Mouse (Mus musculus): Measurements from ENCODE around the gene Tradd. TPM values are rescaled to one million over a fixed set of nuclear protein-coding genes. Genes with fewer than 3 reads are reported as not detected.

The Tradd gene
- polyA plus RNA-seq, 1 experiment from 2014 or later: 50.6 TPM

DNA sequence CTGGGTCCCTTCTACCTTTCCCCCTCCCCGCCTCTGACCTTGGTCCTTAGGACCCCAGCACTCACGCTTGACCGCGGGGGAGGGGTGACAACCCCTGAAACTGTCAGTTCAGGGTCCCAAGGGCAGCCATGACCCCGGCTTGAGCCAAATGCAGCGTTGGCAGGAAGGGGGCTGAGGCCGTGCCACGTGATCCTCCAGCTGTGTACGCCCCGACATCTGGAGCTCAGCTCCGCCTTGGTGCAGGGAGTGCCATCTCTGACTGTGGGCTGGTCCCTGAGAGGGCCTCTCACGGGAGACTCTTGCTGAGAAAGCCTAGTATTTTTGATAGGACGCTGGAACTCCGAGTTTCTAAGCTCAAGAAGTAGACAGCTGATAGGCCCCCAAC lies 9.5 kb downstream of the Tradd start, which contains the start of gene B3gnt9:
Gene B3gnt9, minus strand, starts transcription at position 188 of the 385 bp plus-strand sequence.
- Histone ChIP-seq H3K9ac (ENCODE audit: low read depth, low read length) (peak within 1 kb of the TSS; percentile 47), H3K4me1 (replicated peaks; ENCODE audit: control insufficient read depth, insufficient read depth, low read length) (peaks cover 12% of the 10 kb centered on the region; the same call in 1 of the 2 replicates), H3K36me3 (ENCODE audit: control insufficient read depth, insufficient read depth) (peaks cover 30% of the 10 kb centered on the region), H3K27me3 (replicated peaks; ENCODE audit: control insufficient read depth, insufficient read depth, low read length) (peaks cover 10% of the 10 kb centered on the region; the same call in 1 of the 2 replicates), H3K9me3 (ENCODE audit: control insufficient read depth) (no peaks in the 10 kb centered on the region), H3K4me3 (ENCODE audit: low read depth, low read length) (peak within 1 kb of the TSS; percentile 64), H3K4me2 (replicated peaks; ENCODE audit: low read depth) (peak within 1 kb of the TSS; percentile 98), H3K27ac (ENCODE audit: low read depth, low read length) (peak within 1 kb of the TSS; percentile 72)
- ATAC-seq: peak; percentile 62
- WGBS: under 1% methylated on average over 14 of the region's 14 CpGs
- TF ChIP-seq CTCF (IDR thresholded peaks at IDR 0.05; ENCODE audit: low read depth): no peak

DNA sequence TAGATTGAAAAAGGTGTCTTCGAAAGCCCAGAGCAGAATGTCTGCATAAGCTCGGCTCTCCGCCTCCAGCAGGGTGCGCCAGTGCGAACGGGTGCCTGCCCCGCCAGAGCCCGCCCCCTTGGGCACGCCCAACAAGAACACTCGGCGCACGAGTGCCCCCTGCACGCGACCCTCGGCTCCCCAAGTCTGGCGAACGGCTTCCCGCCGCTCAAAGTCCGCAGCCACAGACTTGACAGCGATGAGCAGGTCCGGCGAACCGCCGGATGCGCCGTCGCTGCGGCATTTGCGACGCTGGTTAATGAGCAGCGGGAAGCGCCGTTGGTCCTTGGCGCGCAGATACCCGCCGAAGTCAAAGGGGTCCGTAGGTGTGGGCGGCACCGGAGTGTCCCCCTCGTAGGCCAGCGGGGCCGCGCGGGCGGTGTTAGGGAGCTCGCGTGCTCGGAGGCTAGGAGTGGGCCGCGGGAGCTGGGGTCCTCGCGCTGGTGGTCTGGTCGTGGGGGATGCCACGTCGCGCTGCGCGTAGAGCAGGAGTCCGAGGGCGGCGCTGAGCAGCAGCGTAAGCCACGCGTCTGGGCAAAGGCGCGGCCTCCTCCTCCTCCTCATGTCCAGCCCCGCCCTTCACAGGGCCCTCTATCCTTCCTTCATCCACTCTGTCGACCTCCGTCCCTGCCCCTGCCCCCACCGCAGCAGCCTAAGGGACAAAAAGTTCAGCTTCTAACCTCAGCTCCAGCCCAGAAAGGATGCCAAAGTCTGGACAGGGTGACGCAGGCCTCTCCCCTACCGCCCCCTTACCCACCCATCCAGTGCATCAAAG lies 10.1 kb downstream of the Tradd start:
- WGBS: under 1% methylated on average over 74 of the region's 74 CpGs
- Histone ChIP-seq H3K4me1 (replicated peaks; ENCODE audit: control insufficient read depth, insufficient read depth, low read length) (peaks cover 8% of the 10 kb centered on the region; the same call in 1 of the 2 replicates), H3K36me3 (ENCODE audit: control insufficient read depth, insufficient read depth) (peaks cover 36% of the 10 kb centered on the region), H3K27ac (ENCODE audit: low read depth, low read length) (peak overlapping the region; percentile 72), H3K4me2 (replicated peaks; ENCODE audit: low read depth) (peak overlapping the region; percentile 98), H3K4me3 (ENCODE audit: low read depth, low read length) (peak overlapping the region; percentile 64), H3K9ac (ENCODE audit: low read depth, low read length) (peak overlapping the region; percentile 47), H3K27me3 (replicated peaks; ENCODE audit: control insufficient read depth, insufficient read depth, low read length) (peaks cover 10% of the 10 kb centered on the region; the same call in 1 of the 2 replicates), H3K9me3 (ENCODE audit: control insufficient read depth) (no peaks in the 10 kb centered on the region)
- peak; percentile 97 for TF ChIP-seq CTCF (IDR thresholded peaks at IDR 0.05; ENCODE audit: low read depth)
- peak; percentile 76 for ATAC-seq

DNA sequence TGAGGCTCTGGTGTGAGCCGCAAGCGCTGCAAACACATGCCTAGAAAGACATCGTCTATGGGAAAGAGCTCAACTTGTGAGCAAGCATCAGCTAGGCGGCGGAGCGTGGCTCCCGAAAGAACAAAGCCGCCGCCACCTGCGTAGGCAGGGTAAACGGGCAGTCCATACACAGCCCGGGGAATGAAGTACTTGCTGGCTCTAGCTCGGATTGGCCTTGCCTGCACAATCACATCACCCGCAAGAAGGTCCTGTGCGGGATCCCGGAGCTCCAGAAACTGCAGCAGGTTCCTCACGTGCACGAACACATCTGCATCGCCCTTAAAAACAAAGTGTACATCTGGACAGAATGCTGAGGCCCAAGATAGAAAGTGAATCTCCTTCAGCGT lies 10.7 kb downstream of the Tradd start:
- 53% methylated on average over 20 of the region's 20 CpGs for WGBS
- no peak for TF ChIP-seq CTCF (IDR thresholded peaks at IDR 0.05; ENCODE audit: low read depth)
- Histone ChIP-seq H3K9ac (ENCODE audit: low read depth, low read length) (peak overlapping the region; percentile 47; the same call in 1 of the 2 replicates), H3K4me2 (replicated peaks; ENCODE audit: low read depth) (peak overlapping the region; percentile 98), H3K27me3 (replicated peaks; ENCODE audit: control insufficient read depth, insufficient read depth, low read length) (0 out of 2 replicates have a peak, but pooled peaks cover 4% of the 10 kb centered on the region), H3K9me3 (ENCODE audit: control insufficient read depth) (no peaks in the 10 kb centered on the region), H3K4me1 (replicated peaks; ENCODE audit: control insufficient read depth, insufficient read depth, low read length) (peaks cover 3% of the 10 kb centered on the region; the same call in 1 of the 2 replicates), H3K27ac (ENCODE audit: low read depth, low read length) (no peak overlapping the region), H3K36me3 (ENCODE audit: control insufficient read depth, insufficient read depth) (peaks cover 38% of the 10 kb centered on the region), H3K4me3 (ENCODE audit: low read depth, low read length) (peak overlapping the region; percentile 64)
- no peak for ATAC-seq

- Histone ChIP-seq H3K4me2 (replicated peaks; ENCODE audit: low read depth) (no peak overlapping the region; the same call in 1 of the 2 replicates), H3K27ac (ENCODE audit: low read depth, low read length) (no peak overlapping the region), H3K9me3 (ENCODE audit: control insufficient read depth) (no peaks in the 10 kb centered on the region), H3K27me3 (replicated peaks; ENCODE audit: control insufficient read depth, insufficient read depth, low read length) (no peaks in the 10 kb centered on the region), H3K9ac (ENCODE audit: low read depth, low read length) (no peak overlapping the region), H3K36me3 (ENCODE audit: control insufficient read depth, insufficient read depth) (peaks cover 45% of the 10 kb centered on the region), H3K4me3 (ENCODE audit: low read depth, low read length) (no peak overlapping the region), H3K4me1 (replicated peaks; ENCODE audit: control insufficient read depth, insufficient read depth, low read length) (peaks cover 3% of the 10 kb centered on the region; the same call in 1 of the 2 replicates)
- ATAC-seq: no peak
- TF ChIP-seq CTCF (IDR thresholded peaks at IDR 0.05; ENCODE audit: low read depth): no peak
- WGBS: 60% methylated on average over 10 of the region's 10 CpGs
Observed at GRCm38 (mm10) chr8:105252680-105253537, 11.5 kb downstream of the Tradd start.

DNA sequence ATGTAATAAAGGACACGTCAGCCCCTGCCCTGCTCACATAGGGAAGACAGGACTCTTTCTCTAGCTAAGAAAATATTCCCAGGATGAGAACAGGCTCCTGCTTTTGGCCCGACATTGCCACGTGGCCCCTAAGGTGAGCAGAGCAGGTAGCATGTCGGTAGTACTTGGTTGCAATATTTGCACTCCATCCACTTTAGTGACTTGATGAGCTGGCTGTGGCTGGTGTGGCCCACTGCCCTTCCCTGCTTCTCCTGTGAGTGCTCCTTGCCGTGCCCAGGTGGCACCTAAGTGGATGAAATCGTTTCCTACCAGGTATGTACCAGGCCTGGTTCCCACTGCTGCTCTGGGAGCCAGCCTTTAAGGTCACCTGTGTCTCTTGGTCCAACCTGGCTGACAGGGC lies 12.5 kb downstream of the Tradd start:
- H3K4me2 ChIP-seq (replicated peaks; ENCODE audit: low read depth): no peak overlapping the region
- no peaks in the 10 kb centered on the region for H3K9me3 ChIP-seq (ENCODE audit: control insufficient read depth)
- ATAC-seq: no peak
- H3K36me3 ChIP-seq (ENCODE audit: control insufficient read depth, insufficient read depth): peaks cover 54% of the 10 kb centered on the region
- H3K9ac ChIP-seq (ENCODE audit: low read depth, low read length): no peak overlapping the region
- H3K27me3 ChIP-seq (replicated peaks; ENCODE audit: control insufficient read depth, insufficient read depth, low read length): no peaks in the 10 kb centered on the region
- no peak overlapping the region for H3K27ac ChIP-seq (ENCODE audit: low read depth, low read length)
- no peak for TF ChIP-seq CTCF (IDR thresholded peaks at IDR 0.05; ENCODE audit: low read depth)
- peaks cover 3% of the 10 kb centered on the region; the same call in 1 of the 2 replicates for H3K4me1 ChIP-seq (replicated peaks; ENCODE audit: control insufficient read depth, insufficient read depth, low read length)
- WGBS: 93% methylated on average over 6 of the region's 6 CpGs
- H3K4me3 ChIP-seq (ENCODE audit: low read depth, low read length): no peak overlapping the region

DNA sequence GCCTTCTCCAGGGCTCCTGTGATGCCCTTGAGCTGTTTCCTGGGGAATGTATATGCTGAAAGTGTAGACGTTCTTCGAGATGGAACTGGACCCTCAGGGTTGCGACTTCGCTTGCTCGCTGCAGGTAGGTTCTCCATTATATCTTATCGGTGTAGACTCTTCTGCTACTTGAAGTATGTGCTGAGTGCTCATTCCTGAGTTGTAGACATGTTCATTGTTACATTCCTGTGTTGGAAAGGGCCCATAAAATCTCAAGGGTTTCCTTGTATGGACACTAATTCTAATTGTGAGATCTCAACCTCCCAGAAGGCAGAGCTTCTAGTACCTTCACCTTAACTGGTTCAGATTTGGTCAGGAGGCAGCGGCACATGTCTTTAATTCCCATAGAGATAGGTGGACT lies 23.4 kb downstream of the Tradd start:
- no peak for TF ChIP-seq CTCF (IDR thresholded peaks at IDR 0.05; ENCODE audit: low read depth)
- no peaks in the 10 kb centered on the region for H3K27me3 ChIP-seq (replicated peaks; ENCODE audit: control insufficient read depth, insufficient read depth, low read length)
- peaks cover 52% of the 10 kb centered on the region for H3K36me3 ChIP-seq (ENCODE audit: control insufficient read depth, insufficient read depth)
- H3K9me3 ChIP-seq (ENCODE audit: control insufficient read depth): no peaks in the 10 kb centered on the region
- no peak overlapping the region for H3K27ac ChIP-seq (ENCODE audit: low read depth, low read length)
- no peak overlapping the region for H3K9ac ChIP-seq (ENCODE audit: low read depth, low read length)
- no peak overlapping the region for H3K4me2 ChIP-seq (replicated peaks; ENCODE audit: low read depth)
- 97% methylated on average over 7 of the region's 7 CpGs for WGBS
- H3K4me1 ChIP-seq (replicated peaks; ENCODE audit: control insufficient read depth, insufficient read depth, low read length): no peaks in the 10 kb centered on the region
- ATAC-seq: no peak
- H3K4me3 ChIP-seq (ENCODE audit: low read depth, low read length): no peak overlapping the region
